In genomic region chr7:34265876-34266346, GRCm38 (mm10) we compare ENCODE assay signal across 8 mouse cellular contexts. TPM values are rescaled to one million over a fixed set of nuclear protein-coding genes. Genes with fewer than 3 reads are reported as not detected.
DNase-seq lines count a peak whose midpoint lies in the region; TF ChIP-seq lines count a peak whose summit lies in the region.

No protein-coding gene starts in this region.

- TF ChIP-seq CTCF in C2C12 (IDR thresholded peaks at IDR 0.05; ENCODE audit: control insufficient read depth, insufficient read depth, insufficient read length): peak; percentile 47
- peak; percentile 77 for TF ChIP-seq CTCF in cortical plate, adult 2 months (IDR thresholded peaks at IDR 0.05; ENCODE audit: extremely low read depth, insufficient read depth, low read length)

- TF ChIP-seq POLR2A in cortical plate, adult 2 months (IDR thresholded peaks at IDR 0.05; ENCODE audit: extremely low read depth, insufficient read depth, low read length): no peak

- no peak overlapping the region for H3K4me3 ChIP-seq in C2C12 (ENCODE audit: insufficient read depth, poor library complexity, severe bottlenecking)
- H3K4me3 ChIP-seq in cortical plate, adult 2 months (ENCODE audit: insufficient read depth, low read length): no peak overlapping the region
- H3K4me3 ChIP-seq in heart, embryonic 10.5 days: no peak overlapping the region

- no peak overlapping the region for H3K27ac ChIP-seq in cortical plate, adult 2 months (ENCODE audit: insufficient read depth, low read length)
- H3K27ac ChIP-seq in heart, embryonic 10.5 days: peak overlapping the region; percentile 65; the same call in 1 of the 2 replicates

- H3K27me3 ChIP-seq in C2C12 (ENCODE audit: control insufficient read depth, insufficient read depth, insufficient read length): no peaks in the 10 kb centered on the region
- H3K27me3 ChIP-seq in heart, embryonic 10.5 days (ENCODE audit: insufficient read depth, poor library complexity, severe bottlenecking): no peaks in the 10 kb centered on the region

- peaks cover 24% of the 10 kb centered on the region for H3K36me3 ChIP-seq in C2C12 (ENCODE audit: control insufficient read depth, insufficient read depth)
- peaks cover 26% of the 10 kb centered on the region for H3K36me3 ChIP-seq in heart, embryonic 10.5 days

- DNase-seq in adrenal gland, adult (ENCODE audit: inconsistent age in 2 of 2, low spot score in 1 of 2): peak; percentile 73 to 93
- DNase-seq in heart, embryonic 10.5 days (ENCODE audit: low spot score): no peak
- peak; percentile 80 to 85 for DNase-seq in kidney, postnatal 36 days
- DNase-seq in lung, adult 18-20 months: peak; percentile 68 to 84
- peak; percentile 78 to 85 for DNase-seq in right cerebral cortex, adult 2 months (ENCODE audit: low spot score in 2 of 2)
- peak; percentile 24 for DNase-seq in yolk sac, embryonic 10.5 days (ENCODE audit: low spot score)

- H3K79me2 ChIP-seq in C2C12 (ENCODE audit: control insufficient read depth, insufficient read depth): peaks cover 50% of the 10 kb centered on the region

- WGBS in heart, embryonic 10.5 days: 53% methylated on average over 5 of the region's 5 CpGs

- H3K9me3 ChIP-seq in heart, embryonic 10.5 days: no peaks in the 10 kb centered on the region

- H3K4me1 ChIP-seq in cortical plate, adult 2 months (ENCODE audit: control insufficient read depth, insufficient read depth, low read length): peaks cover 3% of the 10 kb centered on the region; the same call in 1 of the 2 replicates
- H3K4me1 ChIP-seq in heart, embryonic 10.5 days: peaks cover 34% of the 10 kb centered on the region

- H3K79me3 ChIP-seq in C2C12 (ENCODE audit: low read depth): peaks cover 11% of the 10 kb centered on the region

- peak overlapping the region; percentile 20 for H3ac ChIP-seq in C2C12 (ENCODE audit: control insufficient read depth, insufficient read length, low read depth)

TF ChIP-seq in C2C12, 6 proteins besides CTCF, POLR2A, EP300 and RAD21:
- no peak for TF ChIP-seq MYOG (IDR thresholded peaks at IDR 0.05; ENCODE audit: control insufficient read depth, extremely low read depth, insufficient read length)
- no peak for TF ChIP-seq MAX (IDR thresholded peaks at IDR 0.05)
- no peak for TF ChIP-seq USF1 (IDR thresholded peaks at IDR 0.05; ENCODE audit: low read depth)
- TF ChIP-seq CEBPB (IDR thresholded peaks at IDR 0.05; ENCODE audit: low read depth): no peak
- TF ChIP-seq MYOD1 (IDR thresholded peaks at IDR 0.05; ENCODE audit: control insufficient read depth, insufficient read length, low read depth): no peak
- no peak for TF ChIP-seq FOSL1 (IDR thresholded peaks at IDR 0.05; ENCODE audit: insufficient read depth, low read length, poor library complexity, severe bottlenecking)

RNA-seq across cellular contexts. Expression of gene Gm6096, which starts 15.1 kb away (rescaled TPM):
- 0.11 TPM for polyA plus RNA-seq in C2C12 (2012; fragmentation: generic; extraction: Trizol)
- polyA plus RNA-seq in cortical plate, adult 2 months (2012; rRNA removed): not detected in 2 replicates
- polyA plus RNA-seq in heart, embryonic 10.5 days (2016; fragmentation: Nextera tagmentation; extraction: Ambion mirVana): 0.57 TPM in 1 of 2 replicates, not detected in the other

RNA-seq across cellular contexts. Expression of gene Gpi1, which starts 35.8 kb away (rescaled TPM):
- polyA plus RNA-seq in C2C12 (2012; fragmentation: generic; extraction: Trizol): 396 TPM
- polyA plus RNA-seq in cortical plate, adult 2 months (2012; rRNA removed): 708 and 714 TPM in 2 replicates
- polyA plus RNA-seq in heart, embryonic 10.5 days (2016; fragmentation: Nextera tagmentation; extraction: Ambion mirVana): 650 and 828 TPM in 2 replicates

RNA-seq across cellular contexts. Expression of gene 4931406P16Rik, which starts 47.4 kb away (rescaled TPM):
- 13.2 TPM for polyA plus RNA-seq in C2C12 (2012; fragmentation: generic; extraction: Trizol)
- 30.6 and 32.0 TPM in 2 replicates for polyA plus RNA-seq in cortical plate, adult 2 months (2012; rRNA removed)
- polyA plus RNA-seq in heart, embryonic 10.5 days (2016; fragmentation: Nextera tagmentation; extraction: Ambion mirVana): 36.6 and 43.7 TPM in 2 replicates
